Mouse (Mus musculus): ENCODE data around the gene Bbs9. TPM values are rescaled to one million over a fixed set of nuclear protein-coding genes. Genes with fewer than 3 reads are reported as not detected.
A peak's percentile ranks its signal among the peaks of the same experiment; 100 is the strongest.
"Not testable (repeated sequence)": the region's sequence is repeated elsewhere in the genome, so short reads cannot be mapped to it uniquely, and the experiment has no call there.

The Bbs9 gene
- total RNA-seq (2015; ENCODE audit: low replicate concordance) (5.0 and 13.8 TPM in 2 replicates), total RNA-seq (2017; ENCODE audit: low replicate concordance) (5.3 and 9.2 TPM in 2 replicates)

DNA sequence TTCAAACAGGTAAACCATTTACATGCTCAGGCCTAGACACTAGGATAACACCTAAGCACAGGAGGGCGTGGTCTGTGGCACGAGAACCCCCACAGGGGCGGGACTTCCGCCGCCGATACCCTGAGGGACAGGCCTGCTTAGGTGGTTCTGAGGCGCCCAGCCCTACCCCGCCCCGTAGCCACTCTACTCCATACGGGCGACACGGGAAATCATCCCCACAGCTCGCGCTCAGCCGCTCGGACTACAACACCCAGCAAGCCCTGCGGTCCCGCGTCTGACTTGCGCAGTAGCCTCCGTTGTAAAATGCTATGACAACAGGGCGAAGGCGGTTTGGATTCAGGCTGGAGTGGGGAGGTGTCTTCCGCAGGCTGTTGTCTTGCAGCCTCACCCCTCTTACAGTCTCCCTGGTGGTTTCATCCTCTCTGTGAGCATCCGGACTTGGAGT lies at the start of gene Bbs9:
TSS of gene Bbs9 (plus strand) at position 292 of the 445 bp plus-strand sequence.
- peak; percentile 99 for ATAC-seq (replicated peaks; ENCODE audit: low FRiP score, poor library complexity, severe bottlenecking)

DNA sequence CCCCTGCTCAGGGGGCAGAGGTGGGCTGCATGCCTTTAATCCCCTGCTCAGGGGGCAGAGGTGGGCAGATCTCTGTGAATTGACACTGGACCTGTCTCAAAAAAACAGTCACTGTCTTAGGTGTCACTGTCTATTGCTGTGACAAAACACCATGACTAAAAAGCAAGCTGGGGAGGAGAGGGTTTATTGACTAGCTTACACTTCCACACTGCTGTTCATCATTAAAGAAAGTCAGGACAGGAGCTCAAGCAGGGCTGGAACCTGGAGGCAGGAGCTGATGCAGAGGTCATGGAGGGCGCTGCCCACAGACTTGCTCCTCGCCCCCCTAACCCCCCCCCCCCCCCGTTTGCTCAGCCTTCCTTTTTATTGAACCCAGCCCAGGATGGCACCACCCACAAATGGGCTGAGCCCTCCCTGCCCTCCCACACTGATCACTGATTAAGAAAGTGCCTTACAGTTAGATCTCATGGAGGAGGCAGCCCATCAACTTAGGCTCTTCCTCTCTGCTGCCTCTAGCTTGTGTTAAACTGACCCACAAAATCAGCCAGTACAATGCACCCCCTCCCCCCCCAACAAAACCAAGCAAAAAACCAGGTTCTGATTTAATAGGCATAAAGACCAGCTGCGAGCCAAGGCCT lies 47.4 kb upstream of the Bbs9 start:
- ATAC-seq (replicated peaks; ENCODE audit: low FRiP score, poor library complexity, severe bottlenecking): no peak

DNA sequence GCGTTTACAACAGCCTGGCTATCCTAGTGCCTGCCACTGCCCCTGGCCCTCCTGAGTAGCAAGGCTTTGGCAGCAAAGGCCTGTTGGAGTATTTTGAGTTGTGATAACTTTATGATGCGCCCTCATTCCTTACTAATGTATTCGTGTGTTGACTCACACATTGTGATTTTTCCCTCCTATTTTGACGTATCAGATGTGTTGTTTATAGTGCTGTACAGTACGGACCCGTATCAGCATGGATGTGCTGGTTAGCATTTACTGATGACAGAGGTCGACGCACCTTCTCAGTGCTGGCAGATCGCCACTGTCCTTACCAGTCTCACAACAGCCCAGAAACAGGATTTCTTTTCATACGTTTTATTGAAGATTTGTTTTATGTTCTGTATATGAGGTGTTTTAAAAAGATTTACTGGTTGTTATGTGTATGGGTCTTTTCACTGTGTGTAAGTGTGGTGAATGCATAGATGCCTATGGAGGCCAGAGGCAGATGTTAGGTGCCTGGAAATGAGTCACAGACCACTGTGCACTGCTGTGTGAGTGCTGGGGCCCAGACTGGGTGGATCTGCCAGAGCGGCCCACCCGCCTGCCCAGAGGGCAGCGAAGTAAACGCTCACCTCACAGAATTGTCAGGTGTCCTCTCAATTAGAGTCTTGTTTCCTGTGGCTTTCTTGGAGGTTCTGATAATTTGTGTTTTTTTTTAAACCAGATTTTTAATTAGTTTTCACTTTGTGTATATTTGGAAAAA lies 46.7 kb upstream of the Bbs9 start:
- ATAC-seq (replicated peaks; ENCODE audit: low FRiP score, poor library complexity, severe bottlenecking): no peak

DNA sequence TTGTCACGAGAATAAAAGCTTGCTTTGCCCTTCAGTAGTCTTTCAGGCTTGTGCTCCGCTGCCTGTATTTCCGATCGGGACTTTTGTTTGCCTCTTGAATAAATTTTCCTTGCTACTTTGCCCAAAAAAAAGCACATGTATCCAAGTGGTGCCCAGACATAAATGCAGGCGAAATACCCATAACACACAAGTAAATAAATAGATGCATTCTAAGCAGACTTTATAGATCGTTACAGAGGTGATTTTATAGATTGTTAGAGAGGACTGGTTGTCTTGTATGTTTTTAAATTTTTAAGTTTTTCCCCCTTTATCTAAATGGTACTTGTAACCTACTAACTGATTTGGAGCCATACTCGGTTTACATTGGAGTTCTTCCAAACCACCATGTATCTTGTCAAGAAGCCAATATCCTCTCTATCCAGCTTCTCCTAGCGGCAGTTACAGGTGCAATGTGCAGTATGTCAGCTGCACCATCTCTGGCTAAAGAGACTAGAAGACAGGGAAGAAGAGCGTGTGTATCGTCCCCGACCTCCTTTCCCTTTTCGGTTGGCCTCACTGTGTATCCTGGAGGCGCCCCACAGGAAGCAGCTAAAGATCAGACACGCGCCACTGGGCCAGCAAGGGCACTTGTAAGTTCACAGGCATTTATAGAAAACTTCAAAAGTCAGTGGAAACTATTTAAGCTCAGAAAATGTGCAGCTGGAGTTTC lies 45.8 kb upstream of the Bbs9 start:
- peak; percentile 53 for ATAC-seq (replicated peaks; ENCODE audit: low FRiP score, poor library complexity, severe bottlenecking)

DNA sequence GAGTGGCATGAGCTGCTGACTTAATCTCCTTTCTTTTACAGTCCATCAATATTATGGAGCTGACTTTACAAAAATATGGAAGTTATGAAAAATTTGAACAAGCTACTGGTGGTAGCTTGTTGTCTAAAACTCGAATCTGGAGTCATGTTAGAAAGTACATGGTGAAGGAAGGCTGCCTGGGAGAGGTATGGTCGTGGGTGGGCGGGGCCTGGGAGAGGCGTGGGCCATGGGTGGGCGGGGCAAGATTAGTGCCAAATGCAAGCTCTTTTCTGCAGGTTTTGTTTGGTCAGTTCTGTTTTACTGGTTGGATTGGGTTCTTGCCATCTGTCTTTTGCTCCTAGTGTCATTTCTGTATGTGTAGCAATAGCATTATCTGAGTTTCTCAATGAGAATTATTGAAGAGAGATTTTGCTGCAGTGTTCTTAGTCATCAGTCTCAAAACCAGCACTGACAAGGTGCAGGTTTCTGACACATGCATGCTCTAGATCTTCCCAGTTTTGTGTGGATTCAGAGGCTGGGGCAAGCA lies 45.1 kb upstream of the Bbs9 start:
- peak; percentile 72; the same call in 1 of the 2 replicates for ATAC-seq (replicated peaks; ENCODE audit: low FRiP score, poor library complexity, severe bottlenecking)

DNA sequence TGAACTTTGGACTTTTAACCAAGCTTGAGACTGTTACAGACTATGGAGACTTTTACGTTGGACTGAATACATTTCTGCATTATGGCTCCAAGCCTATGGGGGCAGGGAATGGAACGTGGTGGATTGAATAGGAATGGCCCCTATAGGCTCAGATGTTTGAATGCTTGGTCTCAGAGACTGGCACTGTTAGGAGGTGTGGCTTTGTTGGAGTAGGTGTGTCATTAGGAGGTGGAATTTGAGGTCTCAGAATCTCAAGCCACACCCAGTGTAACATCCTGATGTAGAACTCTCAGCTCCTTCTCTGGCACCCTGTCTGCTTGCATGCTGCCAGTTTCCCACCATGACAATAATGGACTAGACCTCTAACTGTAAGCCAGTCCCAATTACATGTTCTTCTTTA lies 42.3 kb upstream of the Bbs9 start:
- ATAC-seq (replicated peaks; ENCODE audit: low FRiP score, poor library complexity, severe bottlenecking): no peak

DNA sequence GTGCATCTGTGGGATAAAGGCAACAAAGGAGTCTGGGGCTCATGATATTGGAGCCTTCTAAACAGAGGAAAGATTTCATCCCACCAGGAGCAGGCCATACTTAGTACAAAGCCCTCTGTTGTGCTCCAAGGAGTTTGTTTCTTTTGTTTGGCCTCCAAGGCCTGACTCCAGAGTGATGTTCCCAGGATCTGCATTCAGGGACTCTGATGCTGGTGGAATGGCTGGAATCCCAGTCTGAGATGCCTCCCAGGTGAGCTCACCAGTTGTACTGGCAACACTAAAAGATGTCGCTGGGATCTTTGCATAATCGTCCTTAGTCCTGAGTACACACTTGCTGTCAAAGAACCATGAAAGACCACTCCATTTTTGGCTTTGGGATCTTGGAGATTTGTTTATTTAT lies 41.4 kb upstream of the Bbs9 start:
- no peak for ATAC-seq (replicated peaks; ENCODE audit: low FRiP score, poor library complexity, severe bottlenecking)

DNA sequence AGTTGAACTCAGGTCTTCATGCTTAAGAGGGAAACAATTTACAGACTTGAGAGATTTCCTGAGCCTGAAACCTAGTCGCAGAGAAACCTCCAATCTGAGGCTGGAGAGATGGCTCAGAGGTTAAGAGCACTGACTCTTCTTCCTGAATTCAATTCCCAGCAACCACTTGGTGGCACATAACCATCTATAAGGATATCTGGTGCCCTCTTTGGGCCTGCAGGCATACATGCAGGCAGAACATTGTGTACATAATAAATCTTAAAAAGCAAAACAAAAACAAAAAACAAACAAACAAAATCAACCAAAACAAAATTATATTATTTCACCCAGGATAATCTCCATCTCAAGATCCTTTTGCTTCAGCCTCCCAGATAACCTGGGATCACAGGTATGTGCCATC lies 36.7 kb upstream of the Bbs9 start:
- no peak for ATAC-seq (replicated peaks; ENCODE audit: low FRiP score, poor library complexity, severe bottlenecking)

DNA sequence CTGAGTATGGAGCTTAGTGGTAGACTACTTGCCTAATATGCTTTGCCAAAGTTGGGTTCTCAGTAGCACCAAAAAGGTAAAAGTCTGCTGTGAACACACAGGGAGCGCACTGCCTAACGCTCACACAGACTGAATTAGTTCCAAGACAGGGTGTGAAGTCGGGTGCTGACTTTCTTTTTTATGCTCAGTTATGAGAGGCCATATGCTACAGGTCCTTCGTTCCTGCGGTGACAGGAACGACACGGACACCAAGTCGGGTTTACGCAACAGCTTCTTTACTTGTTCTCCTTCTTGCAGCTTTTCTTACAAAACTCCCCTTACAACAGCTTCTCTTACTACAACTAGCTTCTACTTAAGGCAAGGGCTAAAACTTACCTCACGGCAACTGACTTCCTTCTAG lies 32.4 kb upstream of the Bbs9 start:
- no peak for ATAC-seq (replicated peaks; ENCODE audit: low FRiP score, poor library complexity, severe bottlenecking)

DNA sequence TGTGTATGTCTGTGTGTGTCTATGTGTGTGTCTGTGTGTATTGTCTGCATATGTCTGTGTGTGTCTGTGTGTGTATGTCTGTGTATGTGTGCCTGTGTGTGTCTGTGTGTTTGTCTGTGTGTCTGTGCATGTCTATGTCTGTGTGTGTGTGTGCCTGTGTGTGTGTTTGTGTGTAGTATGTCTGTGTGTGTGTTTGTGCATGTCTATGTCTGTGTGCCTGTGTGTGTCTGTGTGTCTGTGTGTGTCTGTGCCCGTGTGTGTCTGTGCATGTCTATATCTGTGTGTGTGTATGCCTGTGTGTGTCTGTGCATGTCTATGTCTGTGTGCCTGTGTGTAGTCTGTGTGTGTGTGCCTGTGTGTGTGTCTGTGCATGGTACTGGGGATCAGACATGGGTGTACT lies 30.4 kb upstream of the Bbs9 start:
- ATAC-seq (replicated peaks; ENCODE audit: low FRiP score, poor library complexity, severe bottlenecking): no peak

DNA sequence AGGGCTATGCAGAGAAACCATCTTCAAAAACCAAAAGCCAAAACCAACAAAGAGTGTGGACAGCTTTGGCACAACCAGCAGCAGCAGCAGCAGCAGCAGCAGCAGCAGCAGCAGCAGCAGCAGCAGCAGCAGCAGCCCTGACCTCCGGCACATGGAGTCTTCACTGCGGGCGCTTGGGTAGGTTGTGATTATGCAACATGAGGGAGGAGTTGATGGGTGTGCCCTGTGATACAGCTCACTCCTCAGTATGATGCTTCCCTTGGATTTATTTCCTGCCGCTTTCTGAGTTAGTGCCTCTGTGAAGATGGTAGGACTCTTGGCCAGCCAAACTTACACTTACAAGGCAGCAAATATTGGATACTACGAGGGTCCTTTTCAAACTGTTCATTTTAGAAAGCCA lies 28.3 kb upstream of the Bbs9 start:
- ATAC-seq (replicated peaks; ENCODE audit: low FRiP score, poor library complexity, severe bottlenecking): no peak

DNA sequence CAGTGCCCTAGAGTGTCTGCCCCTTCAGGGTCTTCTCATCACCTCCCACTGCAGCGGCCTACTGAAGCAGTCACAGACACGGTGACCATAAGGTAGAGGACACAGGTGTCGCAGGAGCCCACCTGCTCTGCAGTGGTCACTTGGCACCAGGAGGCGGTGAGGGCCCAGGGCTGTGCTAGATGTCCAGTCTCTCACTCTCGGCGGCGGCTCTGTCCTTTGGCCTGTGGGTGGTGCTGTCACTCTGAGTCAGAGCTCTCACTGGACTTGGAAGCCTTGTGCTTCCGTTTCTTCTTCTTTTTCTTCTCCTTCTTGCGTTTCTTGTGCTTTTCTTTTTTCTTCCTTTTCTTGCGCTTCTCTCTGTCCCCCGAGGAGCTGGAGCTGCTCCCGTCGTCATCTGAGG lies 27.1 kb upstream of the Bbs9 start:
- no peak for ATAC-seq (replicated peaks; ENCODE audit: low FRiP score, poor library complexity, severe bottlenecking)

DNA sequence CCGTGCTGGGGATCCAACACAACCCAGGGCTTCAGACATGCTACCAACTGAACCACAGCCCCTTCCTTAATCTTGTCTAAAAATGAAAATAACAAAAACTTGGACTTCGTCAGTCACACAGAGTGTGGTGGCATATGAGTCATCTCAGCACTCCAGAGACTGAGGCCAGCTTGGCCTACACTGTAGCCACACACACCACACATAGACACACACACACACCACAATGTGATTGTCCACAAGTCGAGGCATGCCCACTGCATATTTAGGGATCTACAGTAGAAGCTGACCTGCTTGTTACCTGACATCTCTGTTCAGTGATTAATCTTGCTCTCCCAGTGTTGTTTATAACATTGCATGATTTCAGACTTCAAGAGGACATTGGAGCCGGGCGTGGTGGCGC lies 26.3 kb upstream of the Bbs9 start:
- no peak for ATAC-seq (replicated peaks; ENCODE audit: low FRiP score, poor library complexity, severe bottlenecking)

DNA sequence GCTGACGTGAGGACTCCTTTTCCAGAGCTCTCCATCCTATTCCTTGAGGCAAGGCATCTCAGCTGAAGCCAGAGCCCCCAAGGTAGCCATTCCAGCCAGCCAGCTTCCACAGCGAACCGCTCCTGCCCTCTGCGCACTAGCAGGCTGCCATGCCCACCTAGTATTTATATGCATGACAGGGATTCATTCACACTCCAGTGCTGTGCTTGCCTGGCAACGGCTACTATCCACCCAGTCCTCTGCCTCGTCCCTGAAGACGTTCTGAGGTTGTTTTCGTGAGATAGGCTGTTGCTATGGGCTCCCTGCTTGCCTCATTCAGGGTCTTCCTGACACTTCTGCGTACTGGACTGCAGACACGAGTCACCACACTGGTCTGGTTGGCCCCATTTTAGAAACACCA lies 22.8 kb upstream of the Bbs9 start:
- ATAC-seq (replicated peaks; ENCODE audit: low FRiP score, poor library complexity, severe bottlenecking): no peak

DNA sequence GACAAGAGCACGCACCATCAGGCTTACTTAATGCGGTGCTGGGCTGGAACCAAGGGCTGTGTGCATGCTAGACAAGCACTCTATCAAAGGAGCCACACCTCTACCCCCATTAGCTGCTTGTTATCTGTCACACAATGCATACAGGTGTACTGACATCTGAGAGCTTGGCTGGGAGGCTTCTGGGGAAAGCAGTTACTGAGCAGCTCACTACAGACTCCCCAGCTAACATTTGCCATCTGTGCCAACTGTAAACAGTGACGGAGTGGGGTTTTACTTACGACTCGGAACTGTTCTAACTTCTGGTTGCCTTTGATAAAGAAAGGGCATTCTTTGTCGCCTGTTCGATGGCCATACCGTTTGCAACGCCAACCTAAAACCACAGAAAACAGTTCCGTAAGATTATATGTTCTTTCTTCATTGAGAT lies 22.0 kb upstream of the Bbs9 start:
- 0 out of 2 replicates have a peak, but pooled peaks have one; percentile 56 for ATAC-seq (replicated peaks; ENCODE audit: low FRiP score, poor library complexity, severe bottlenecking)

DNA sequence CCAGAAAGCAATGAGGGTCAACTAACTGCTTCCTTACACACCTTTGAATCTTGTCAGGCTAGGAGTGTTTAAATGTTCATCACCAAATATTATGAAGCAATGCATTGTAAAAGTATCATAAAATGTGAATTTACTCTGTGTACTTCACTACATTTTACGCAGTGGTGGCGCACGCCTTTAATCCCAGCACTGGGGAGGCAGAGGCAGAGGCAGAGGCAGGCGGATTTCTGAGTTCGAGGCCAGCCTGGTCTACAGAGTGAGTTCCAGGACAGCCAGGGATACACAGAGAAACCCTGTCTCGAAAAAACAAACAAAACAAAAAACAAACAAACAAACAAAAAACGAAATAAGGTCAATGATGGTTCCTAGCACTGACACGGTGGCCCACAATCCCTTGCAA lies 21.5 kb upstream of the Bbs9 start, which contains the start of gene Gm17545:
TSS of gene Gm17545 (plus strand) at position 301 of the 400 bp plus-strand sequence.
- not testable (repeated sequence) for ATAC-seq (replicated peaks; ENCODE audit: low FRiP score, poor library complexity, severe bottlenecking)

DNA sequence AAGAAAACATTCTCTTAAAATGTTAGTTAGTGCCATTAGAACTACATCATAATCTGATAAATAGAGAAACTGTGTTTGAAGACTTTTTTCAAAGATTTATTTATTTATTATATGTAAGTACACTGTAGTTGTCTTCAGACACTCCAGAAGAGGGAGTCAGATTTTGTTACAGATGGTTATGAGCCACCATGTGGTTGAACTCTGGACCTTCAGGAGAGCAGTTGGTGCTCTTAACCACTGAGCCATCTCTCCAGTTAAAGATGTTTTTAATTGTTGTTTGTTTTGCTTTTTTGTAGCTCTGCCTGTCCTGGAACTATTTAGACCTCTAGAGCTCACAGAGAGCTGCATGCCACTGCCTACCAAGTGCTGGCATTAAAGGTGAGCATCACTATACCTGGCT lies 20.5 kb upstream of the Bbs9 start:
- ATAC-seq (replicated peaks; ENCODE audit: low FRiP score, poor library complexity, severe bottlenecking): no peak

DNA sequence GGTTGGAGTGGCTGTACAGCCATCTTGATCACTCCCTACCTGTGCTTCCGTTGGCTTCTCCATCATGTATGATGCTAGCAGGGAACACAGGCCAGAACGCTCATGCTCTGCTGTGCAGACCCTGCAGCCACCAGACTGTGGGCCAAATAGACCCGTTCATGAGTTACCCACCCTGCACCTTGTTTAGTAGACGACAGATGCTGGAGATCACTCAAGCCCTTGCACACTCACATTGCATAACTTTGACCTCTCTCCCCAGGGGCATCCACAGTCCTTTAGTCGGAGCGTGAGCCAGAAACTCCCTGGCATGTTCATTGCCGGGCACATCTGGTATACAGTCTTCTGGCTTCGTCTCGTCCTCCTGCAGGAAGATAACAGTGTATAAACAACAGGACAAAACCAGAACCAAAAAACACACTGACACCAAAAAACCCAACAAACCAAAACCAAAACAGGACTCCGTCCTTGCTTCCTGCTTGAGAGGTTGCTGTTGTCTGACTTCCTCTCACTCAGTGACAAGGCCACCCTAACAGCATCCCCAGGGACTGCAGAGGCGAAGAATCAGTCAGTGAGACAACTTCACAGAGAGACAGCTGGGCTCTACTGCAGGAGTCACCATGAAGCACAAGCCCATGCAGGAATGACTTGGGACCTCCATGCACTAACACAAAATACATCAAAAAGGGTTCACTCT lies 18.2 kb upstream of the Bbs9 start:
- no peak for ATAC-seq (replicated peaks; ENCODE audit: low FRiP score, poor library complexity, severe bottlenecking)

DNA sequence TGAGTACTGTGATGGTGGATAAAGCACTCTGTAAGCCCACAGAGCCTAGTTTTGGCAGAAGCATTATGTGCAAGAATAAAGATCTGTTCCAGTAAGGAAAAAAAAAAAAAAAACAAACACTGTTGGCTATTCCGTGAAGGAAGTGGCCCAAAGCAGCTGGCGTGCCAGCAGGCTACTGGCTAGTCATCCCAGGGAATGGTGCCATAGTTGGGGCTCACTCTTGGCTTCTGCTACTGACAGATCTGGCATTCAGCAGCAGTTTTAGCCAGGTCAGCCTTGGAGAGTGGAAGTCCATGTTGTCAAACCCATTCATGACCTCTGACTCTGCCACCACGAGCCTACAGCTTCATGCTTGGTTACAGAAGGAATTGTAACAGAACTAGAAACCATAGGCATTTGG lies 13.6 kb upstream of the Bbs9 start:
- ATAC-seq (replicated peaks; ENCODE audit: low FRiP score, poor library complexity, severe bottlenecking): no peak

DNA sequence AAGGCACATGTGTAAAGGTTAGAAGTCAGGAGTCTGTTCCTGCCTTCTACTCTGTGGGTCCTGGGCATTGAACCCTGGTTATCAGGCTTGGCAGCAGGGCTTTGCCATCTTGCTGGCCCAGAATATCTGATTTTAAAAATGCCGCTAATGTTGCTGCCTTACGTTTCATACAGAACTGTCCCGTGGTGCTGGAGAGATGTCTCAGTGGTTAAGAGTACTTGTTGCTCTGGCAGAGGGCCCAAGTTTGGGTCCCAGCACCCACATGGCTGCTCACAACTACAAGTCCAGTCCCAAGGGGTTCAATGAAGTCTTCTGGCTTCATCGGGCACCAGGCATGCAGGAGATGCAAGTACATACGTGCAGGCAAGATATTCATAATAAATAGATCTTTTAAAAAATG lies 9.3 kb upstream of the Bbs9 start:
- no peak for ATAC-seq (replicated peaks; ENCODE audit: low FRiP score, poor library complexity, severe bottlenecking)

Measured in erythroblast, adult 5-6 weeks (primary cell).